Mouse (Mus musculus) left cerebral cortex, postnatal 36 days (tissue): ENCODE measurements around the gene Psmd1. TPM values are rescaled to one million over a fixed set of nuclear protein-coding genes. Genes with fewer than 3 reads are reported as not detected.

Source experiments
- DNase-seq, 2 experiments: peaks; one replicate each; pipeline ENCODE4 v3.0.0; 2021 to 2022; ENCODE audit warnings: low spot score in 2 of 2, mixed read lengths in 1 of 2
- intact Hi-C: fragments of 180-260 bp; cut with DNase I; formaldehyde crosslinking; loops from one replicate; pipeline ENCODE4 v1.15.1; 2025
- total RNA-seq, 2 experiments: library from RNA; stranded (reverse); gene quantifications; 2 replicates each; pipeline ENCODE4 v1.2.3; 2021

The Psmd1 gene
- total RNA-seq, 2 experiments from 2014 or later = 106 TPM

- intact Hi-C loops = loop anchor here (5.0 kb wide), 1 partner anchor 204 kb away; no protein-coding TSS in a partner anchor
- DNase-seq = no peak
Measured at GRCm38 (mm10) chr1:86056284-86056683, 7.9 kb upstream of the Psmd1 start.

- intact Hi-C loops = loop anchor here (5.0 kb wide), 1 partner anchor 207 kb away; no protein-coding TSS in a partner anchor
- peak; percentile 90 to 91 for DNase-seq
Measured at GRCm38 (mm10) chr1:86058856-86059769, 5.1 kb upstream of the Psmd1 start.

- intact Hi-C loops = no loop called here
Measured at GRCm38 (mm10) chr1:86062523-86062922, 1.7 kb upstream of the Psmd1 start.

GRCm38 (mm10) chr1:86076565-86076964, 12.4 kb downstream of the Psmd1 start:
- DNase-seq = no peak
- intact Hi-C loops = no loop called here

More at GRCm38 (mm10) chr1:86062523-86062922, 1.7 kb upstream of the Psmd1 start:
- DNase-seq = no peak

- no peak for DNase-seq
- intact Hi-C loops = no loop called here
Measured at GRCm38 (mm10) chr1:86094413-86094812, 30.2 kb downstream of the Psmd1 start.

GRCm38 (mm10) chr1:86105054-86105453, 40.9 kb downstream of the Psmd1 start:
- no peak for DNase-seq
- intact Hi-C loops = no loop called here

- peak; percentile 15 to 25 for DNase-seq
- intact Hi-C loops = no loop called here
Measured at GRCm38 (mm10) chr1:86111779-86112178, 47.6 kb downstream of the Psmd1 start, which contains the start of gene Htr2b. TSS of gene Htr2b (minus strand) at chr1:86111970.

GRCm38 (mm10) chr1:86114141-86114540, 50.0 kb downstream of the Psmd1 start:
- no peak for DNase-seq
- intact Hi-C loops = no loop called here

GRCm38 (mm10) chr1:86119549-86119948, 55.4 kb downstream of the Psmd1 start:
- no peak for DNase-seq
- intact Hi-C loops = no loop called here

GRCm38 (mm10) chr1:86126036-86126435, 61.8 kb downstream of the Psmd1 start:
- DNase-seq = no peak
- intact Hi-C loops = no loop called here

GRCm38 (mm10) chr1:86133337-86133736, 69.2 kb downstream of the Psmd1 start, which contains the start of gene Gm21972:
TSS of gene Gm21972 (plus strand) at chr1:86133637.
- intact Hi-C loops = no loop called here
- DNase-seq = no peak

GRCm38 (mm10) chr1:86135315-86135714, 71.1 kb downstream of the Psmd1 start:
- intact Hi-C loops = no loop called here
- DNase-seq = no peak

GRCm38 (mm10) chr1:86141081-86141480, 76.9 kb downstream of the Psmd1 start:
- intact Hi-C loops = no loop called here
- no peak for DNase-seq

GRCm38 (mm10) chr1:86143165-86143564, 79.0 kb downstream of the Psmd1 start:
- intact Hi-C loops = no loop called here
- DNase-seq = no peak

GRCm38 (mm10) chr1:86144001-86144944, 80.1 kb downstream of the Psmd1 start:
- intact Hi-C loops = no loop called here
- no peak for DNase-seq

GRCm38 (mm10) chr1:86146293-86146692, 82.1 kb downstream of the Psmd1 start:
- intact Hi-C loops = no loop called here
- no peak for DNase-seq

- no peak for DNase-seq
- intact Hi-C loops = no loop called here
Measured at GRCm38 (mm10) chr1:86147557-86147956, 83.4 kb downstream of the Psmd1 start.

- intact Hi-C loops = no loop called here
- no peak for DNase-seq
Measured at GRCm38 (mm10) chr1:86148161-86148560, 84.0 kb downstream of the Psmd1 start.

- no peak for DNase-seq
- intact Hi-C loops = no loop called here
Measured at GRCm38 (mm10) chr1:86150929-86151328, 86.7 kb downstream of the Psmd1 start.

GRCm38 (mm10) chr1:86151376-86151775, 87.2 kb downstream of the Psmd1 start:
- intact Hi-C loops = no loop called here
- DNase-seq = no peak
